Mouse (Mus musculus) spleen, postnatal 10 days (tissue): ENCODE data around the gene Vapb.

Experiments
- DNase-seq, 2 experiments: peaks; one replicate each; pipeline ENCODE4 v3.0.0; 2021 to 2022; ENCODE audit warnings: low spot score in 2 of 2

Gene Vapb

DNA sequence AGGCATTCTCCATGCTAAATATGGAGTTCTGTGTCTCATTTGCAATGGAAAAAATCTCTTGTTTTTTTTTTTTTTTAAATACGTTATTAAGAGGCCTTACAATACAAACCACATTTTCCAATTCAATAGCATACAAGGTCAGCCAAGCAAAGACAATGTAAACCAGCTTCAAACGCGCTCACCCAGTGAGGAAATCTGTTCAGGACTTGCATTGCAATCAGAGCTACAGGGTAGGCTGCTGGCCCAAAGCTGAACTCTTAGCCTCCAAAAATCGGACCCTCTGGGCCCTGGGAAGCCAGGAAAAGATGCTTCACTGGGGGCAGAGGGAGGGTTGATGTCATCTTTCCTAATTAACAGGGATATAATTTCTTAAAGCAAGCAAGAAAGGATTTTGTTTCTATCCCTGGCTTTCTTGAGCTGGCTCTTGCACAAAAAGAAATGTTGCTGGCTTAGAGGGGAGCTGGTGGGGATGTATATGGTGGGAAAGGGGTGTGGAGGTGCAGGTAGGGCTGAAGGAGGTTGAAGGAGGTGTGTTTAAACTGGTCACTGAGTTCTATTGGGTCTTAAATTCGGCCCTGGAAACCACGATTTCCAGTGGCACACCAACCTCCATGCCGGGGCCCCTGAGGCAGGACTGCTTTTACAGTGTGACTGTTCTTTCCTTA lies 95.6 kb downstream of the Vapb start:
- no peak for DNase-seq
